Mouse (Mus musculus) spleen, postnatal 14 days (tissue): ENCODE results near the gene Spata31d1d.
A peak's percentile ranks its signal among the peaks of the same experiment; 100 is the strongest.
"Not testable (repeated sequence)": the region's sequence is repeated elsewhere in the genome, so short reads cannot be mapped to it uniquely, and the experiment has no call there.

Source experiments
- DNase-seq, 2 experiments: peaks; one replicate each; pipeline ENCODE4 v3.0.0; 2021 to 2022; ENCODE audit warnings: low spot score in 2 of 2

The Spata31d1d gene

DNA sequence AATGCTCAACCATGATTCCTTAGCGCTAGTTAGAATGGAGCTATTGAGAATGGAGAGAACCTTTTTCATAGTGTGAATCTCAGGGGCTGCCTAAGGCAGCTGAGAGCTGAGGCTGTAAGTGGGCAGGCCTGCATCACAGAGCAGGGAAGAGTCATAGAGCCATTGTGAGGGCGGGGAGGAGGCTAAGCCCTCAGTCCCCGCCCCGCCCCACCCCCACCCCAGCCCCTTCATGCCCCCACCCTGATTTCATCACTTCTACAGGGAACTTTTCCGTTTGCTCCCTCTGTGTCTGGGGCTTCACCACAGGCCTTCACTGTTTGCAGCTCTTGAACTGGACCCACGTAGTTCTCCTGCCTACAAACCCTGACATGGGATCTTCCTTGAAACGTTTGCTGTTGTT, at the start of gene Spata31d1d:
Gene Spata31d1d (minus strand): TSS at position 101 of the 400 bp plus-strand sequence.
- no peak for DNase-seq

DNA sequence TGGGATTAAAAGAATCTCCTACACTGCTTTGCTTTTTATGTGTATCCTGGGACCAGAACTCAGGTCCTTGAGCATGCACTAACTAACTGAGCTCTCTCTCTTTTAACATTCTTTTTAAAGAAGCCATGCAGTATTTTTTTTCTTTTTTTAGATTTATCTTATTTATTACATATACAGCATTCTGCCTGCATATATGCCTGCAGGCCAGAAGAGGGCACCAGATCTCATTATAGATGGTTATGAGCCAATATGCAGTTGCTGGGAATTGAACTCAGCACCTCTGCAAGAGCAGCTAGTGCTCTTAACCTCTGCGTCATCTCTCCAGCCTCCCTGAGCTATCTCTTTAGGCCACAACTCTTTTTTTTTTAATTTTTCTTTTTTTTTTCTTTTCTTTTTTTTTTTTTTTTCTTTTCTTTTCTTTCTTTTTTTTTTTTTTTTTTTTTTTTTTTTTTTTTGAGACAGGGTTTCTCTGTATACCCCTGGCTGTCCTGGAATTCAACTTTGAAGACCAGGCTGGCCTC, 48.3 kb upstream of the Spata31d1d start:
- DNase-seq = not testable (repeated sequence)

DNA sequence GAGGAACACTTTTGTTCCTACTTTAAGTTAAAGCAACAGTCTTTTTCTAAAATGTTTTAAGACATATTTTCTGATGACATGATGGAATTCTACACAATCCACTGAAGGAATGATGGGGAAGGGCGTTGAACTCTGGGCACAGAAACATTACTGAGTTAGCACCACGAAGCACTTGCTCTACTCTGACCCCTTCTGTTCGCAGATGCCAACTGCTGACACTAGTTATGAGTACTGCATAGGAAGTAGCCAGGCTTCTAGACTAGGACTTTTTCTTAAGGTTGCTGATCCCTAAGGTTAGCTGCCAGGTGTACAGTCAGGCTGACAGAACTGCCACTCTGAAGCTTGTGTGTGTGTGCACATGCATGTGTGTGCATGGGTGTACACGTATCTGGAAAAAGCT, 47.7 kb upstream of the Spata31d1d start:
- no peak for DNase-seq

DNA sequence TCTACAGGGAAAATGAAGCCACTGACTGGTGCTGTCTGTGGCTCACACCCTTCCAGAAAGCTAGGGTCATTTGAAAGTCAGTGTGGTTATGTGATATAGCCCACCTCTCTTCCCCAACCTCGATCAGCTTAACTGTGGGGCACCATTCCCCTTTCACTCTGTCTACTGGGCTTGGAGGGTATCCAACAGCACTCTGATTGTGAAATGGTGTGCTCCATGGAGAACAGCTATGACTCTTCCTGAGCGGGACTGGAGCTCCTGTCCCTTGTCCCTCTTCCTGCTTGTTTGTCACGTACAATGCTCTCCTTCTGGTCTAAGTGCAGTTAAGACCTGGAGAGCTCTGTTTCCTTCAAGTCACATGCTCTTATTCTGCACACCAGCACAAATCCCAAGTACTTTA, 43.6 kb upstream of the Spata31d1d start:
- DNase-seq = no peak

DNA sequence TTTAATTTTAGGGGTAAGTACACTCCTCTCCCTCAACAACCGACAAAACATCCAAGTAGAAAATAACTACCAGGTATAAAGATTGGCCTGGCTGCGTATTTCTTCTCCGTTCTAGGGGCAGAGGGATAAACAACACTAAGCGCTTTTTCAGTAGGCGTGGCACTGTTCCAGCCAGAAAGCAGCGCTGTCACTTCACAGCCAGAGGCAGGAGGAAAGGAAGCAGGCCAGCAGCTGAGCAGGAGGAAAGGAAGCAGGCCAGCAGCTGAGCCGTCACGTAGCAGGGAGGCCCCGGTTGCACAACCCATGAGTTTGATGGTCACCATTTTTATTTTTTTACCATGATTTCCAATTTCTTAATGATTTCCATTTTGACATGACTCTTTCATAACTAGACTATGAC, 39.7 kb upstream of the Spata31d1d start:
- DNase-seq = peak; percentile 38 to 60

DNA sequence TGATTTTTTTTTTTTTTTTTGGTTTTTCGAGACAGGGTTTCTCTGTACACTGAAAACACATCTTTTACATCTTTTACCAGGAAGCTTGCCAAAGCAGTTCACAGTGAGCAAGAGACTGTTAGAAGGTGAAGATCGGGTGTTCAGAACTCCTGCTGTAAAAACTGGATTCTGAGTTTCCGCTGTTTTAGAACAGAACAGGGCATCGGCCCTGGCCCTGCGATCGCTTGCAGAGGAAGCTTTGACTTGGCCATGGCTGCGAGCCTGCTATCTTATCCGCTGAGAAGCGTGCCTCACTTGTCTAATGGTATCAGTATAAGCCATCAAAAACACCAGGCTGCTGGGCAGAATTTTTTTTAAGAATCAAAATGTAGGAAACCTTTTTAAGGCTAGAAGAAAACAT, 39.3 kb upstream of the Spata31d1d start:
- no peak for DNase-seq

DNA sequence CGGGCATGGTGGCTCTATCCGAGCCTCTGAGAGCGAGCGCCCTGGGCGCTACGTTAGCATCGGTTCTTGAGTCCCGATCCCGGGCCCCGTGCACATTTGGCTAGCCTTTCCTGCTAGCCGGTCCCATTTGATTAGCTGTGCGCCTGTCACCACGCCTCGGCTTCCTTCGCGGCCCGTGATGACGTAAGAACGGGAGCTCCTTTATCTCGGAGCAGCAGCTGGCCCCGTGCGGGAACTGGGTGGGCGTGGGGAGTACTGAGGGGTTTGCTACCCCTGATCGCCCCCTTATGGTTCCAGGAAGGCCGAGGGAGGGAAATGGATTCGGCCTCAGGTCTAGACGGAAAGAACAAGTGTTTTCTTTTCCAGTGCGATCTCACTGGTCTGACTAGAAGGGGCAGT, 38.6 kb upstream of the Spata31d1d start:
- peak; percentile 83 to 89 for DNase-seq

DNA sequence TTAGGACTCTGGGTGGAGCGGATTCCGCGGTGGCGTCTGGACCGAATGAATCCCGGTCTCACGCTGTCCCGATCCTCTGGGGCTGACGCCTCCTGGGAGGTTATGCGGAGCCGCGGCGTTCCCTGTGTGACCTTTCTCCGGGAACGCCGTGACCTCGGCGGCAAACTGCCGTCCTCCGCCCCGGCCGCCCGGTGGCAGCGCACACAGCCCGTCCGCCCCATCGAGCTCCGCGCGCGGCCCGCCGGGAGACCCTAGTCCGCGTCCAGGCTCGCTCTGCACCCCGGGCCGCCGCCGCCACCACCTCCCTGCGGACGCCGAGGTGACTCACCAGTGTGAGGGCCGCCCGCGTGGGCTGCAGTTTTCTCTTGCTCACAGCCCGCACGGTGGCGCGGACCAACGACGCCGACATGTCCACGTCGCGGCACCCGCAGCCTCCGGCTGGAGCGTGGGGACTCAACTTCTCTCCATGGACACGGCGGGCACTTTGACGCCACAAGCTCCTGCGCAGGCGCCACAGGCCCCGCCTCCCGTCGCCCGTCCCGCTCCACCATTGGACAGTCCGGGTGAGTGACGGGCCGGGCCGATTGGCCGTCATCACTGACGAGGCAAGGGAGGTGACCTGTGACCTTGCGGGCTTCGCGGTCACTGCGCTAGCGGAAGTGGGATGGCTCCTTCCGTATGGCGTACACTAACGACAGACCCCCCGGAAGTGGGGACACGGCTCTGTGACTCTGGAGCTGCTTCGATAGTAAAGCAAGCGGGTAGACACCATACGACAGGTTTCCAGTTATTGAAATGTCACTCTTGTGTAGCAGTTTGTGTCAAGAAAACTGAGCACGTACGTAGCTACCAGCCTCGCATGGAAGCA, 38.0 kb upstream of the Spata31d1d start, which contains the start of gene Isca1:
Gene Isca1 (minus strand): TSS at position 515 of the 868 bp plus-strand sequence.
- DNase-seq = peak; percentile 98 to 99

DNA sequence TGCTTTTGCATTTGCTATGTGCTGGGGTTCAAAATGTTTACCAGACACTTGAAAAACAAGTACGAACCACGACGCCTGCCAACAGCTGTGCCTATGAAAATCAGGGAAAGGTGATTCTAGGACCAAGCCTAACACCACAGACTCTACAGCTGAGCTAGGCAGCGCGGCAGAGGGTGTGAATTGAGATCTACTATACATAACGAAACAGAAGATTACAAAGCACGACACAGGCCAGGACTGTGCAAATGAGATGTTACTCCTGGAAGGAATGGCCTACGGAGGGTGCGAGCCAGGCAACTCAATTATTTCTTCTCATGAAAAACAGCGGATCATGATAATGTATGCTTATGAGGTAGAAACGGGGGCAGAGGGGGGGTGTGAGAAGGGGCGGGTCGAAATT, 37.0 kb upstream of the Spata31d1d start:
- DNase-seq = no peak

DNA sequence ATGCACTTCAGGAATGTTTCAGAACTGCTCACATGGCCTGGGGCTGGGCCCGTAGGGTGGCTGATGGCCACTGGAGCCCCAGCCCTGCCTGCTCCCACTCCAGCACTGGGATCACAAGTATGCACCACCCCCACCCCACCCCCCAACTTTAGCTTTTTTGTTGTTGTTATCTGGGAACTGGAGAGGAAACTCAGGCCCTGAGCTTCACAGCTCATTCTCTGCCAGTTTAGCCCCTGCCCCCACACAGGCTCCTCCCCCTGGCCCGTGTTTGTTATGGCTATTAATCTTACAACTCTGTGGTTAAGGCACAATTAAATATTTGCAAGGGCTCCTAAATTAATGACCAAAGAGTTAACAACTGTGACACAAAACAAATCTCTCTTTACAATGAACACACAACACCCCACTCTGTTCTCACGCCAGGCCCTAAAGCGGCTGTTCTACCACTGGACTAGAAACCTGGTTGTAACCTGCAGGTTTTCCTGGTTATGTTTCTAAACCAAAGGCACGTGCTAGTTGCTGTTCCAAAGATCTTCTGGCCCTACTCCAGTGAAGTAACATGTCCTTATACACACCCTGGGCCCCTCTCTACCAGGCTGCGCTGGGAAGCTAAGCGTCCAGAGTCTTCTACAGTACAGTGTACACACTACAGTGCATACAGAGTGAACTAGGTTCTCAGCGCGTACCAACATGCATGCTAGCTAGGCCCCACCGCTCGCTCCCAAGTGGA, 35.4 kb upstream of the Spata31d1d start:
- DNase-seq = no peak

DNA sequence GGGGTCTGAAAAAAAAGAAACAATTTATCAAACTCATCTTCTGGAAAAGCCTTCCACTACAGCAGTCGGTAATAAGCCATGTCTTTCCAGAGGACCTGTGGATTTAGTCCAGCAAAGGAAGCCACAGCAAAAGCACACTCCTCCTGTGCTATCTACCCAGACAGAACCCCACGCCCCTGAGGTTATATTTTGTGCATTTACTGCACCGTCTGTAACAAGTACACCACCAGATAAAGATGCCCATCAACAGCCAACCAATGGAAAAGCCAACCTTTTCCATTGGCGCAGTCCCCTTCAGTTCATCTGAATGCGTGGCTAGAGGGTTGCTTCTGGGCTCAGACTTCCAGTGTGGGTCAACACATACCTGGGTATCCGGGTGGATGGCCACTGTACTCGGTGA, 31.2 kb upstream of the Spata31d1d start:
- no peak for DNase-seq

DNA sequence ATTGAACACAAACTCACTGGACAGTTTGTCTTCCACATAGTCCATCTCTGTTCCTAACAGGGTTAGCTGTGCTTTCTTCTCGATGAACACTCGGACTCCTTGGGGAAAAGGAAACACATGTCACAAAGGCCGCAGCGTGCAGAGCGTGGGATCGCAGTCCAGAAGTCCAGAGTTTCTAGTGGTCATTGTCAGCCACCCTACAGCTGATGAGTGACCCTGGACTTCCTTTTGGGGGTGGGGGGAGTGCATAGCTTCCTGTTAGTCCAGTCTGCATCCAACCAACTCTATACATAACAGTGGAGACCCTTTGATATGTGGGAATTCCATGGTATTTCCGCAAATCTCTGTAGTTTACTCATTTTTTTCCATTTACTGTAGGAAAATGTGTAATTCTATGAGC, 25.4 kb upstream of the Spata31d1d start:
- no peak for DNase-seq

DNA sequence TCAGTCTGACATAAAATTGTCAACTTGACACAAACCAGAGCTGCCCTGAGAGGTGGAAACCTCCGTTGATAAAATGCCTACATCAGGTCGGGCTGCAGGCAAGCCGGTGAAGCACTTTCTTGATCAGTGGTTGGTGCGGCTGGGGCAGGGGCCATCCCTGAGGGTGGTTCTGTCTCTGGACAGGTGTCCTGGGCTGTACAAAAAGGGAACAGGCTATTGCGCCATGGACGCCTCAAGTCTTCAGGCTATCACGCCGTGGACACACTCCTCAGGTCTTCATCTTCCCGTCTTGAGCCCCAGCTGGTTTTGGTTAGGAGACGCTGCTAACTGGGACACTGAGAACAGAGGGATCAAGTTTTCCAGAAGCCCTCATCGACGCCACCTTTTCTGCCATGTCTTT, 18.8 kb upstream of the Spata31d1d start:
- no peak for DNase-seq

DNA sequence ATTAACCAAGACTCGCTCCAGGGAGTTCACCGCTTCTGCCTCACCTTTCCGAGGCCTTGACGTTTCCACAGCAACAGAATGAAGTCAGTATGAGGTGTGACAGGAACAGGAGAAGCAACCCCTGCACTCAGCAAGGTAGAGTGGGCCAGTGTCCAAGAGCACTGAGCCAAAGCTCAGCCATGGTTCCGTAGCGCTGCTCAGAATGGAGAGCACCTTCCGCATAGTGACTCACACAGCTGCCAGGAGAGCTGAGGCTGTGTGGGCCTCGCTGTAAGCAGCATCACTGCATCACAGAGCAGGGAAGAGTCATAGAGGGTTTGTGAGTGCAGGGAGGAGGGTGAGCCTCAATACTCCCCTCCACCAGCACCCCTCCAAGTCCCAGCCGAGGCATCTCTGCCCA, 15.2 kb upstream of the Spata31d1d start, which contains the start of gene 1700014D04Rik:
Gene 1700014D04Rik (minus strand): TSS at position 42 of the 400 bp plus-strand sequence.
- no peak for DNase-seq

DNA sequence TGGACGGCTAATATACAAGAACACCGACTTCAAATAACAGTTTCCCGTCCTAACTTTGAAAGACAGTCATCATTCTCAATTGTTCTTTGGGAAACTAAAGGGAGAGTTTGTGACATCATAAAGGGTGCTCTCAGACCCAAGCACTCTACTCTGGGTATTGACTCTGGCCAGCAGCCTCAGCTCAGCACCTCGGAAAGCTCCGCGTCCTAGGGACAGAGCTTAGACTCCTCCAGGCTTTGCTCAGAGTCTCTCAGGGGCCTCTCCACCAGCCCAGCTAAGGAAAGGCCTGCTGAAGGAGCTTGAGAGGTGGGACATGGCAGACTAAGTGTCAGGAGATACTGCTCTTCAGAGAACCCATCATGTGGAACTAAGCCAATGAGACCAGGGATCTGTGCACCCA, 14.6 kb upstream of the Spata31d1d start:
- no peak for DNase-seq

DNA sequence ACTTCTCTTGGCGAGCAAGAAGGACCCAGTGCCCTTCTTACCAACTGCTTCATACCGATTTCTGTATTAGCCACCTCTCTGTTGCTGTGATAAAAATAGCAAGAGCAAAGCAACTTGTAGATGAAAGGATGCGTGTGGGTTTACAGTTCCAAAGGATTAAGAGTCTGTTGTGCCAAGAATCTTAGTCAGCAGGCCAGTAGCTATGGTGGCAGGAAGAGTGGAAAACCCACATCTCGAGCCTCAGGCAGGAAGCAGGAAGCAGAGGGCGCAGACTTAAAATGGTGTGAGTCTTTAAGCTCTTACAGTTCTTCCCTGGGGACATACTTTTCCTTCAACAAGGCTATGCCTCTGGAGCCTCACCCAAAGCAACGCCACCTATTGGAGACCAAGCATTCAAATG, 13.9 kb upstream of the Spata31d1d start:
- no peak for DNase-seq

DNA sequence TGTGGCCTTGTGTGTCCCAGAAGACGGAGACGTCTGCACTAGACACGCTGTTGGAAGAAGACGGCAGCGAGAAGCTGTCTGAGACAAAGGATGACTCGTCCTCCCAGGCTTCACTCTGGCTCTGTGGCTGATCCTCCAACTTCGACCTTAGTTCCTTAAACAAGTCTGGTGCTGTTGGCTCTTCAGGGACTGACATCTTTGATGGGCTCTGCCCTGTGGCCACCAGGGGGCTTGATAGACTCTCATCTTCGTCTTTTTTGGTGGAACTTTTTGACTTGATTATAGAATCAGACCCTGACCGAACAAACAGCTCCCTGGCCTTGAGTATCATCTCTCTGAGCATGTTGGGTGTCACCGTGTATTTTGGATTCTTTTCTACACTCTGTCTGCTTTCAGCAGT, 10.1 kb upstream of the Spata31d1d start:
- peak in 1 of 2 experiments; percentile 40 for DNase-seq

DNA sequence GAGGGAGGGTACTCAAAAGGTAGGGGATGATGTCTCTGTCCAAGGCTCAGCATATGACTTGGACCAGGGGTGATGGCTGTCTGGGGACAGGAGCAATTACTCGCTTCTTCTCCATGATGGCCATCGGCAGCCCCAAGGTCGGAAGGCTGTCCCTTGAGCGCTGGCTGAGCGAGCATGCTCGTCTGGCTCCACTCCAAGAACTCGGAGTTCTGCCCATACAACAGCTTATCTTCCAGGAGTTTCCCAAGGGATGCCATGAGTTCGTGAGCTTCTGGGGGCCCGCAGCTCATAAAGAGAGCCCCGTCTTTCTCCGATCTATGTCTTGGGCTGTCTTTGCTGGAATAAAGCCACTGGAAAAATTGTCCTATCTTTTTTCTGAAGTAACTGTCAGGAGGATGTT, 9.5 kb upstream of the Spata31d1d start:
- DNase-seq = no peak

DNA sequence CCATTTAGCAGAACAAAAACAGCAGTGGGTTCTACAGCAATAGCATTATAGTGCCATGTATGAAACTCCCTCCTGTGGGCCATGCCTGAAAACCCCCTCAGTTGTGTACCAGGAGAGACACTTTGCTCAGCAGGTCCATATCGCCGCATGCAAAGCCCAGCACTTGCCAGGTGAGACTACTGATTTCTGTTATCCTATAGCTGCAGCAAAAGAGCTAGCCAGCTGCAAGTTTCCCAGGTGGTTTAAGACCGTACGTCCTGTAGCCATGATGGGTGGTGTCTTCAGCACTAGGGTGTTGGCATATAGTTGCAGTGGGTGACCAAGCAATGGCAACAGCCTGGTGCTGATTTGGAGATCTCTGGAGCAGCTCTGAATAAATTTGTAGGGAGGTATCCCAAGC, 7.8 kb upstream of the Spata31d1d start:
- peak in 1 of 2 experiments; percentile 28 for DNase-seq

DNA sequence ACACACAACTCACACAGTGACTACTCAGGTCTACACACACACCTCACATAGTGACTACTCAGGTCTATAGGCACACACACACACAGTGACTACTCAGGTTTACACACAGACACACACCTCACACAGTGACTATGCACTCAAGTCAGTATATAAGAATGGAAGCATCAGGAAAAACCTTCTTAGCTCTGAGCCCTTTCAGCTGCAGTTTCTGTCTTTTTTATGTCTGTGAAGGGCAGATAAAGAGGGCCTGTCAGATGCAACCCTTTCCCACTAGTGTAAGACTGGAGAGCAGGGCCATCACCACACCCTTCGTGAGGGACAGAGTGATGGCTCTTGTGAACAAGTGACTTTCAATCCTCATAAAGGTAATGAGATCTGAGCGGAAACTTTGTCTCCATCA, 6.9 kb upstream of the Spata31d1d start:
- DNase-seq = no peak

DNA sequence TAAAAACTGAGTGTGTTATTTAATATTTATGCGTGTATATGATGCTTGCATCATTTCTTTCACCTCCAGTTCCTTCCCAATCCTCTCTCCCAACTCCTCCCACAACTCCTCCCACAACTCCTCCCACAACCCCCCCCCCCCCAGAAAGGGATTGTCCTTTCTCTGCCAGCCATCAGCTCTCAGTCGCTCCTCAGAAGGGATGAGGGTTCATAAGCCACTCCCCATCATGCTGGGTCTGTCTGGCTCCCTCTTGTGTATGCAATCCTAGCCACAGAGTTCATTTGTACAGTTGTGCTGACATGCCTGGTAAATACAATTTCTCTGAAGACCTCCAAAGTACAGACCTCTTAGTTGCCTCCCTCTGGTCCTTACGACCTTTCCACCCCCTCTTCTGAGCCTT, 3.6 kb upstream of the Spata31d1d start:
- no peak for DNase-seq

DNA sequence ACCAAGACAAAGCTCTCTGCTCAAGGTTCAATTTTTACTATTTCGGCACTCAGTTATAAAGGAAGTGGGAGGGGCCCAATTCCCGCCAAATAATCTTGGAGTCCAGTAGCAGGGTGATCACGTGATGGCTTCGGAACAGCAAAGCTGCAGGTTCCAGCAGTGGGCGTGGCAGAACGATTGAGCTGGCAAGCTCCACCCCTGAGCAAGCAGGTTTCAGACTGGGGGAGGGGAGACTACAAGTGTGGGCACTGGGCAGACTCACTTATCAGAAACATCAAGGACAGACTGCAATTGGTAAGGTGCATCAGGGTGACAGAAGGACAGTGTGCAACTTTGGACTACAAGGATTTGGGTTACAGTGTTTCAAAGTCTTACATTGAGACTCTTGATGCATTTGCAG, 2.8 kb upstream of the Spata31d1d start:
- DNase-seq = not testable (repeated sequence)

DNA sequence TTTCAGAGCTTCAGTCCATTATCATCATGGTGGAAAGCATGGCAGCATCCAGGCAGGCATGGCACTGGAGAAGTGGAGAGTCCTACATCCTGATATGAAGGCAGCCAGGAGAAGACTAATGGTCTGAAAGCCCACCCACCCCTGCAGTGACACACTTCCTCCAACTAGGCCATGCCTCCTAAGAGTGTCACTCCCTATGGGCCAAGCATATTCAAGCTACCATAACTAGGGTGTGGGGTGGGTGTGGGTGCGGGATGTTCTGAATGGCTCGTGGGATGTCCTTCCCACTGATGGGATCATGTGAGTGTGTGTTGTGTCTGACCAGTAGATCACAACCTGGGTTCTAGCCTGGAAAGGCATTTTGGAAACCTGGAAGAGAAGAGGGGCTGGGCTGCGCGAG, 2.4 kb upstream of the Spata31d1d start:
- DNase-seq = no peak
